Mouse (Mus musculus) induced T-regulatory cell, adult 2 months (primary cell): Measurements from ENCODE around the gene Wnt16.
"Not testable (repeated sequence)": the region's sequence is repeated elsewhere in the genome, so short reads cannot be mapped to it uniquely, and the experiment has no call there.

Experiments used
- DNase-seq: peaks from one replicate; pipeline ENCODE4 v3.0.0-alpha.2; 2012; ENCODE audit warnings: low read depth

Wnt16 gene

DNA sequence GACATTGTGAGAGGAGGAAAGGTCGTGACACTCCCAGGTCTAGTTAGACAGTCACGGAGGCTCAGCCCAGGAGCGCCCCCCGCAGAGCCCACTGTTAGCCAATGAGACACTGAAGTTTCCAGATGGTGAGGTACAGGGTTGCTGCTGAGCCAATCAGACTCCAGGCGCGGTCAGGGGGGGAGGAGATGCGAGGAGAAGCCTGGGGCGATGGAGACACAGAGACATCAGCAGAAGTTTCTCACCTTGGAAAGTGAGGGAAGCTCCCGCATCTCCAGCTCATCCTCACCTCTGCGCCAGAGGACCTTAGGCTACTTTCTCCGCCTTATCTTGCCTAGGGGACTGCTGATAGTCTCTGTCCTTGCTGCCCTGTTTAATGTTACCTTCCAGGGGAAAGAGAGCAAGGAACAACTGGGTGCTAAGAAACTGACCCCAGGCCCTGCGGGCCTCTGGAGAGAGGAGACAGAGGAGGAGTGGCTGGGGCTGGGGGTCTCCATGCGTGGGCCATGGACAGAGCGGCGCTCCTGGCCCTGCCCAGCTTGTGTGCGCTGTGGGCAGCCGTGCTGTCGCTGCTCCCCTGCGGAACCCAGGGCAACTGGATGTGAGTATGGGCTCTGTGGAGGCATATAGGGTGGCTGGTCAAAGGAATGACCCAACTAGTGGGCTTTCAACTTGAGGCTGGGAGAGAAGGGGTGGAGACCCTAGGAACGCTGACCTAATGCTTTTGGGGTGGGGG is at the start of gene Wnt16:
Wnt16 (plus strand) TSS at position 224 of the 733 bp plus-strand sequence.
- DNase-seq: no peak

DNA sequence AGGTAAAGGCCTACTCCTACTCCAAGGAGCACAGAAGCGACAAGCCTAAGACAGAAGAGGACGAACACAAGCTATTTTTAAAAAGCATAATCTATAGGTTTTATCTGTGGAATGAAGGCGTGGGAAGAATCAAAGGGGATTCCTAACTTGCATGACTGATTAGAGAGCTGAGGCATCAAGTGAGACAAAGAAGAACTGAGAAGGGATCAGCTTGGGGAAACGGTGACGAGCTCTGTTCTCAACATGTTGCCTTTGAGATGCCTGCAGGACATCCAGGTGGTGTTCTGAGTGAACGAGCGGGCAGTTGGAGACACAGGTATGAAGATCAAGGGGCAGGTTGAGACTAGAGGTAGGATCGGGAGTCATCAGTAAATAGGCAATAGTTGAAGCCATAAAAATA is 44.7 kb upstream of the Wnt16 start:
- no peak for DNase-seq

DNA sequence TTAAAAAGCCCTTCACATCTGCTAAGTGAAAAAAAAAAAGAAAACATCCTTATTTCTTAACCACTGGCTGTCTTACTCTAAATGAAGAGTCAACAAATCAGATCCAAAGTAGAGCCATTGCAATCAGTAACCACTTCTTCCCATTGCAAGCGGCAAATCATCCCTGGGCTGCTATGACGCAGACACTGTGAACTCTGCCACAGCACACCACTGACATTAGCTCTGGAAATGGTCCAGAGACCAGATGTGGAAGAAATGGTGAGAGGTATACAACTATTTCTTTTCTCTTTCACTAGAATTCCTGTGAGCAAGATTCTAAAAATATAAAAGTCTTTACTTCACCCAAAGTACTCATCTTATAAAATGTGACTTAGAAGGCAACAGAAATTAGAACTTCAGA is 41.3 kb upstream of the Wnt16 start:
- DNase-seq: no peak

GRCm38 (mm10) chr6:22258784-22259183 is 29.2 kb upstream of the Wnt16 start:
- no peak for DNase-seq

GRCm38 (mm10) chr6:22262519-22262918 is 25.5 kb upstream of the Wnt16 start:
- no peak for DNase-seq

- DNase-seq: not testable (repeated sequence)
Measured at GRCm38 (mm10) chr6:22264094-22264493, 23.9 kb upstream of the Wnt16 start.

- no peak for DNase-seq
Measured at GRCm38 (mm10) chr6:22266018-22266417, 22.0 kb upstream of the Wnt16 start.

DNA sequence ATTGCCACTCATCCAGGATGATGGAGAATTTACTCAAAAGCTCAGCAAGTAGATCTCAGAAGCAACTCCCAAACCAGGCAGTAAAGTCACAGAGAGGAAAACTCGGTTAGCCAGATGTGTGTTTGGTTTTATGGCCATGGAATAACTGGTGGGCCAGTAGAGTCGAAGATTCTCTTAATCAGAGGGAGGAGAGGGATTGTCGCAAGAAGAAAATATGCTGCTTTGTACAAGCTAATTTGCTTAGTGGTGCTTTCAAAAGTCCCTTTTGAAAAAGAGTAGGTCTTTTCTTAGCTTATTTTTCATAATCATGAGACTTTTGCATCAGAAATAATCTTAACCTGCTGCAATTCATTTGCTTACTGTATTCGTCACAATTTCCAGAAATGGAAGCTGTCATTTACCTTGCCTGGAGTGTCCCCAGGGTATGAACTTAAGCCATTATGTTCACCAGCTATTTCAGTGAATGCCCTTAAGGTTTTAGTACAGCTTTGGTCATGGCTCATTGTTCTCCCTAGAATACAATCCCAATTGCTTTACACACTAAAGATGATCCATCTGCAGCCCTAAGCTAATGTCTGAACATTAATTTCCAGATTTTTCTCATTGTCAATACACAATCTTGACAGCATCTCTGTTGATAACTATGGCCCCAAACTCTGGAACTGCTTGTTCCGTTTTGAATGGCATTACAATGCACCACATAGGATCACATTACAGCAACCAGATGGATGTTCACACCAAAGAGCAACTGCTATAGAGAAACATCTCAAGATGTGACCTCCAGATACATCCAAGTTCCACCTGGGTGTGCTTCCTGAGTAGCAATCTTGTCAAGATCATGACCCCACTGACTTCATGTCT is 20.0 kb upstream of the Wnt16 start:
- DNase-seq: no peak

GRCm38 (mm10) chr6:22268677-22269076 is 19.4 kb upstream of the Wnt16 start:
- no peak for DNase-seq

DNA sequence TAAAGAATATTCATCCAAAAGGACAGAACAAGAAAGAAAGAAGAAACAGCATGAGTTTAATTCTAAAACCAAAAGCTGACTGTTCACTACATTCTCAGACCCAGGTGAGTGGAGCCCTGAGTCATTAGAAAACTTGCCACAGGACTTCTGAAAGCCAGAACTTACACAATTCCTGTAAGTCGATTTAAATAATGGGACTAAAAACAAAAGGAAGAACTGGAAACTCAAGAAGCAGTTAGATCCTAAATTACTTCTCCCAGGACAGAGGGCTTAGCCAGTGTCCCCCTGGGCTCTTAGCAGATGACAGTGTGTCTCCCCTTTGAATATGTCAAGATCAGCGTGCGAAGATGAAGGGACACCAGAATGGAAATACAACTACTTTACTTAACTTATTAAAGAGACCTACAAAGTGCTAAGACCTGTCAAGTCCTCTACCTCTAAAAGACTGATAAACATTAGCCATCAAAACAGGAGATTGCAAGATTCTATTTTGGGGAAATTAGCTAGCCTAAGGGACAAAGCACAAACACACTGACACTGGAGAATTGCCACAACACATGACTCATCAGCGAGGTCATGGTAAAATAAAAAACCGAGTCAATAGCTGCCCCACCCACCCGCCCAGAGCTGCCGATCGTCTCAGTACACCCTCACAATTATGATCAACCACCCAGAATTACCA is 18.0 kb upstream of the Wnt16 start:
- no peak for DNase-seq

GRCm38 (mm10) chr6:22277941-22278340 is 10.1 kb upstream of the Wnt16 start:
- no peak for DNase-seq

GRCm38 (mm10) chr6:22280217-22280861 is 7.7 kb upstream of the Wnt16 start:
- DNase-seq: no peak

GRCm38 (mm10) chr6:22282405-22282804 is 5.6 kb upstream of the Wnt16 start:
- DNase-seq: no peak

DNA sequence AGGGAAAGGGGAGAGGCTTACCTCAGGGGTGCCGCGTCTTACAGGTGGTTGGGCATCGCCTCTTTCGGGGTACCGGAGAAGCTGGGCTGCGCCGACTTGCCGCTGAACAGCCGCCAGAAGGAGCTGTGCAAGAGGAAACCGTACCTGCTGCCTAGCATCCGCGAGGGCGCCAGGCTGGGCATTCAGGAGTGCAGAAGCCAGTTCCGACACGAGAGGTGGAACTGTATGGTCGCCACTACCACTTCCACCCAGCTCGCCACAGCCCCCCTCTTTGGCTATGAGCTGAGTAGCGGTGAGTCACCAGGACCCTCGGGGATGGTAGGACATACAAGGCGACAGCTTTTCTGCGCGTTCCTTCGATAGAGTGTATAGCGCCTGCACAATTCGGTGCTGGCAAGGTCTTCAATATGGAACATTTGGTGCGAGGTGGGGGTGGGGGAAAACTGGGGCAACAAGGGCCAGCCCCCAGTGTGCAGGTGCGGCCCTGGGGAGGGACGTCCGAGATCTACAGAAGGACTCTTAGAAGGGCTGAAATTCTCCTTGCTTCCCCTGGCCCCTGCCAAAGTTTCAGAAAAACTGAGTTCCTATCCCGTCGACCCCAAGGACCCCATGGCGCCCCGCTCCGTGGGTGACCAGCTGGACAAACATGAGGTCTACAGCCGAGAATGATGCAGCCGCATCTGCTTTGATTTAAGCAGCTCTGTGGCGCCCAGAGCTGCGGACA is 872 bp downstream of the Wnt16 start:
- DNase-seq: peak; percentile 49

DNA sequence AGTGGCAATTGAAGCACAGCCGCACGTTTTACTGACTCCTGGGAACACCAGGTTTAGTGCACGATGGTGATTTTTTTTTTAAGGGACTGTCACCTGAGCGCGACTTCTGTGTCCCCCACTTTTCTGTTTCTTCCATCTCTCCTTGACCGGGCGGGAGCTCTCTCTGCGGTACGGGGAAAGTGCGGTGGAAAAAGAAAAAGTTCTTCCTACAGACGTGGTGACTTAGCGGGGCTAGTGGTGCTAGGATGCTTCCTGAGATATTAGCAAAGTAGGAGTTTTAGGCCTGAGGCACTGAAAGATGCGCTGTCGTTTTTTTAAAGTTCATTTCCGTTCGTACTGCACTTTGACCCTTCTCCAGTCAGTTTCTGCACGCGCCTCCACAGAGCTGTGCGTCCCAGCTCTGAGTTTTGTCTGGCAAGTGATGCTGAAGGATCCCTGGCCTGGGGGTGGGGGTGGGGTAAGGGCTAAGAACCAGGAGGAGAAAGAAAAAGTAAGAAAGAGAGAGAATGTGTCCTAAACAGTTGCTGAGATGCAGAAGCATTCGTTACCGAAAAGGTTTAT is 1.5 kb downstream of the Wnt16 start:
- no peak for DNase-seq

- DNase-seq: no peak
Measured at GRCm38 (mm10) chr6:22290790-22291189, 2.8 kb downstream of the Wnt16 start.

- no peak for DNase-seq
Measured at GRCm38 (mm10) chr6:22292056-22292455, 4.0 kb downstream of the Wnt16 start.

GRCm38 (mm10) chr6:22293922-22294321 is 5.9 kb downstream of the Wnt16 start:
- no peak for DNase-seq

GRCm38 (mm10) chr6:22297028-22297427 is 9.0 kb downstream of the Wnt16 start:
- DNase-seq: no peak

- no peak for DNase-seq
Measured at GRCm38 (mm10) chr6:22298059-22298458, 10.0 kb downstream of the Wnt16 start.
